Mouse (Mus musculus) left cerebral cortex, adult 18-20 months (tissue): ENCODE measurements at regions not wholly inside any gene's neighbourhood (a gene's known extent, or its start where the extent isn't known, plus 50 kb on each side); places are given as distances from the start of the nearest gene placed in this dataset.

ENCODE experiments used
- DNase-seq, 2 experiments: peaks; one replicate each; pipeline ENCODE4 v3.0.0; 2021 to 2022; ENCODE audit warnings: low spot score in 2 of 2, mixed read lengths in 1 of 2

DNA sequence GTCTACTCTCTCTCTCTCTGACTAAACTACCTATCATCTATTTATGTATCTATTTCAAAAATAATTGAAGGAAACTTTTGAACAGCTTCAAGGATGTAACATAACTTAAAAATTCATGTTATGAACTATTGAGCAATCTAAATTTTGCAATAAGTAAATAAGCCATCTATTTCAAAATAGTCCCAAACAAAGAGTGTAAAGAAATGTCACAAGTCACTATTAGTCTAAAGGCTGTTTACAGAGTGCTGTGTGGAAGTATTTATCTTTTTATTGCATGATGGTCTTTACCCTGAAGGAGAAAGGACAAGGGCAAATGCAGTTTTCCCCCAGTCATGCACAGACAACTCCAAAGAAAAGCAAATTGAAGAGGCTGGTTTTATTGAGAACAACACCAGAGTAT lies 496.0 kb downstream of the Olfm4 start:
- DNase-seq = no peak

DNA sequence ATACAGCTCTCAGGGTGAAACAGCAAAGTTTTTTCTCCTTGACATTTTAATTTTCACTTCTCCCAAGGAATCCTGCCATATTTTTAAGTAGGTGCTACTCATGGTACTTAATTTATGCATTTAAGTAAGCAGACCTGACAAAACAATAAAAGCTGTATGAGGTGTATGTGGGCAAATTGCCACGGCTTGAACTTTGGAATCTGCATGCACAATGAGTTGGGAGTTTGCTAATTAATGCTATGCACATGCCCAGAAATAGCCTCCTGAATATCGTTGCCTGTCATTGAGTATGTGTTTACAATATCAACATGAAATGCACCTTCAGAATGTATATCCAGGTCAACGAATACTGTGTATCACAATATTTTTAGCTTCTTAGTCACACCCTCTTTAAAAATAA lies 498.9 kb downstream of the Olfm4 start:
- no peak for DNase-seq

DNA sequence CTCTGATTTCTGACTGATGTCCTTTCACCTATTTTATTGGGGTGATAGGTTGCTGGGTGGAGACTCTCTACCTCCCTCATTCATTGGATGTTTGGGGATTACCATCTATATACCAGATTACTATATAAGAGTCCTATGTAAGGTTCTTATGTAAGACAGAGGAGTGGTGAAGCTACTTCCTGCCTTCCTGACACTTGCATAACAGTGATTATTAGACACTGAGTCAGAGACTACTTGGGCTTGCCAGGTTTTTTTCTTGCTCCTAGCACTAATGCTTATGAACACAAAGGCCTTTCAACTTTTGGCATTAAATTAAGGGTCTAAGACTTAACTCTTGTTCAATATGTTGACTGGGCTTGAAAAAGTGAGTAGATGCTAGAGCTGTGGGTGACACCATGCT lies 500.4 kb downstream of the Olfm4 start:
- no peak for DNase-seq

DNA sequence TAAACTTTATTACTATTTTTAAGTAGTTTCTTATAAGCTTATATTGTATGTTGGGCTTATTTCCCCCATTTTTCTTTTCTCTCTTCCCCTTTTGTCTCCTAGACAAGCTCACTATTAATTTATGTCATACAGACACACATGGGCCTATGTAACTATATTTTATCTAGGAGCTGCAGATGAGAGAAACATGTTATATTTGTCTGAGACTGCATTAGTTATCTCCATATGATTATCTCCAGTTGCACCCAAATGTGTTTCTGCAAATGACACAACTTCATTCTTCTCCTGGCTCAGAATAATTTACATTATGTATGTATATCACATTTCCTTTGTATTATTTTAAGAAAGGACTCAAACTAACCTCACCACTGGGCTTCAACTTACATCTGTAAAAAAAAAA lies 501.3 kb downstream of the Olfm4 start:
- DNase-seq = no peak

DNA sequence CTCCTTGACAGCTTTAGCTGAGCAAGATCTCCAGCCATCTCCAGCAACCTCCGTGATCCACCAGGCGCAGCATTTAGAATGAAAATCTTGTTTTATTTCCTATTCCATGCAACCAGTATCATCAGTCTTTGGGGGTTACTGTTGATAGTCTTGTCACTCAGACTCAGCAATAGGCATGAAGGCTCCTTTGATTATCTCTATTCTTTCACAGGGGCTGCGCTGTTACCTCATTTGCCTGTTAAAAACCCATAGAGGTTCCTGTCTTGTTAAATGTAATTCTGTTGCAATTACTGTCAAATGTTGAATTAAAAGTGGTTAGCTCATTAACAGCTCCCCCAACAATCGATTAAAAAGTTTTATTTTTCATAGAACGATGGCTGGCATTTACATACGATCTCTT lies 502.7 kb downstream of the Olfm4 start:
- no peak for DNase-seq

DNA sequence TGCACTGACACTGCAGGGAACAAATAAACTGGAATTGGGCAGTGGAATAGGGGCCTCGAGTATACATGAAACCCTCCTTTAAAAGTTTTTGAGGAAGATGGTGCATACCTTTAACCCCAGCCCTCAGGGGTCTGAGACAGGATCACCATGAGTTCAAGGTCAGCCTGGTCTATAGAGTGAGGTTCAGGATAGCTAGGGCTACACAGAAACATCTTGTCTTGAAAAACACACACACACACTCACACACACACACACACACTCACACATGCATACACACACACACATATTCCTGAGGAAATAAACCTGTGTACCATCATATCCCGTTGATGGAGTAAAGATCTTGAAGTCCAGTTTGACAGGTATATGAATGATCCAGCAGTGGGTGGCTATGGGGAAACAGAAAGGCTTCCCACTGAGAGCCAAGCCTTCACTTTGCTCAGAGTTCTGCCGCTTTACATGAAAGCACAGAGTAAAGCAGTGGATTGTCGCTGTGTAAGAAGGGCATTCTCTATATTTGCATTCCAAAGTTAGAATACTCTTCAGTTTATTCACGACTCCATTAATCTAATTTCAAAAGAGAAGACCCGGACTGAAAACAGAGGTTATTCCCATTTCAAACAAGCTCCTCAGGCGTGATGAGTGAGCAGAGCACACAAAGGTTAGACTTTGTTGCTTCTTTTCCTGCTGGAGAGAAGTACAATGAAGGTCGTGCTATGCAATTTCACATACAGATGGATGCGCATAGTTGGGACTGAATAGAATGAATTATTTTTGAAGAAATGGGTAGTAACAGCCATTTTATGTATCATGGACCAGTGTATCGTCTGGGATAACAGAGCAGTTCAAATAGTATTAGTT lies 508.4 kb downstream of the Olfm4 start:
- no peak for DNase-seq

DNA sequence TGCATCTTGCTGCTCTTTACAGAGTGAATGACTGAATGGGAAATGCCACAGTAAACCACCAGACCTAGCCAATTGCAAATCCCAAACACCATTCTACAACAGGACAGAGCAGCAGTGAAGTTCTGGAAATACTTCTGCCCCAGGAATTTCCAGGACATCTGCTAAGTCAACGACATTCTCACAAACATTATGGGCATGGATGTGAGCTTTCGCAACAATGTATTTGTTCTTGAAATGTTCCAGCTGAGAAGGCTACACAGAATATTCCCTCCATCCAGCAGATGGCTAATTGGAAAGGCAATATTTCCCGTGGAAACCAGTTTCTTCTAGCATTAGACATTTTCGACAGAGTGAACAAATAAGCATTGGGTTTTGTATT lies 509.0 kb downstream of the Olfm4 start:
- no peak for DNase-seq

DNA sequence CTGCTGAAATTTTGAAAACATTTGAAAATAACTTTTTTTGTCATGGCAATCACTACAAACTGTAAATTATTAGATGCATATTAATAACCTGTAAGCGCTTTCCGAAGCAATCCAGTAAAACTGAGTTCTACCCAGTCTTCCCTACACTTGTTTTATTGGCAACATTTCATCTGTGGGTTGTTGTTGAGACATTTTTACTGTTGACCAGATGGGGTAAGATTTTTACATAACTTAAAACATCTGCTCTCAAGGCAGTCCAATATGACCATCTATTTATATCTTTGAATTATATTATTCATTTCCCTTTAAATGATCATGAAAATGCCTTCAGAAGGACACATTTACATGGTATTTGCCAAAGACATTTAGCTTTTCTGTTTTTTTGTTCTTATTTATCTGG lies 520.5 kb downstream of the Olfm4 start:
- DNase-seq = no peak

DNA sequence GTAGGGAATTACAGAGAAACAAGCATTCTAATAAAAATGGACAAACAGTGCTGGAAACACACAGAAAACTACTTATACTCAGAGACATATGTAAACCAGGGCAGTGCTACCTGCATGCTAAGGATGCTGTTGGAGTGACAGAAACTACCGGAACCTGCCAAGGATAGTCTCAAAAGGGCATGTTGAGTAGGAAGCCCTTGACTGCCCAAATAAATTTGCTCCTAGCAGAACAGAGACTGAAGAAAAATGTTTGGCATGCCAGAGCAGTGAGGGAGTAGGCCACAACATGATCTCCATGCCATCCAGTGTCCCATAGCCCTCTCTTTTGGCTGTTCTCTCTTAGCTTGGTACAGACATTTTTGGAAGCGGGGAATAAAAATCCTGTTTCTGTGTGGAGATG lies 532.7 kb downstream of the Olfm4 start:
- DNase-seq = no peak

DNA sequence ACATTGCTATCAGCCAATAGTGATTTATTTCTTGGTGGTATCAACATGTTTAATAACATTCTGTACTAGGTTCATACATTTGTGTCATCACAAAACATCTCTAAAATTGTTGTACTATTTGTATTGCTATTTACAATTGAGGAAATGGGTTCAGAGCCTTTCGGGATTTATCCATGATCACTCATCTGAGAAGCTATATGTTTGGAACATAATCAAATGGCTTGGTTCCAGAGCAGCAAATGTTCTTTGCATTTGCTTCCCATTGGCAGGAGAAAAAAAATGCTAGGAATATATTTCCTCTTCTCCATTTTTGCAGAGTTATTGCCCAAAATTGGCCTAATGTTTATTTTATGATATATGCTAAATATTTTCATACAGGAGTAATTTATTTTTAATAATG lies 537.3 kb downstream of the Olfm4 start:
- no peak for DNase-seq

DNA sequence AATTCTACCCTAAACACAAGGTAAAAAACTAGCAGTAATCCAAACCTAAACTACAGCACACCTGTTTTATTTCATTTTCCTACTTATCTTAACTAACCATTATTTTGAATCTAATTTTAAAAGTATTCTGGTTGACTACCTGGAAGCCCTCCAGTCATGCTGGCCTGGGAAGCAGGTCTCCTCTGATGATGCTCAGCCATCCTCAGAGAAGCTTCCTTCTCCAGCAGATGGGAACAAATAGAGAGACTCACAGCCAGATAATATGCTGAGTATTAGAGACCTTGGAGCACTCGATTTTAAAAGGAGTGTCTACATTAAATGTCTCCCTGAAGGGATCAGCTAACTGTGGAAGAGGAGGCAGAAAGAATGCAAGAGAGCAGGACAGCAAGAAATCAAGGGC lies 537.8 kb downstream of the Olfm4 start:
- DNase-seq = no peak

DNA sequence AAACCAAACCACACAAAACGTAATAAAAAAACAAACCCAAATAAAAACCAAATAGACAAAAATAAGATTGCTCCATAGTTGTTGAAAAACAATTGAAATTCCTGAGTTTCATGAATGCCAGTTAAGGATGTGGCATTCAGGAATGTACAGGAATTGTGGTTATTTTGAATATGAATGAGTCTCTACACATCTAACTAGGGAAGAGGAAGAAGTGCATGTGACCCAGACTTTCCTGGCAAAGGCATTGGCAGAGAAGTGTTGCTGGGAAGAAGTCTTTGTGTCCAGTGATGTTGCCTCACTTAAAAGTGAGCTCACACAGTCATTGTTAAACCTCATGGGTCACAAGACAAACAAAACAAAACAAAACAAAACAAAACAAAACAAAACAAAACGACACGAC lies 538.7 kb downstream of the Olfm4 start:
- no peak for DNase-seq

DNA sequence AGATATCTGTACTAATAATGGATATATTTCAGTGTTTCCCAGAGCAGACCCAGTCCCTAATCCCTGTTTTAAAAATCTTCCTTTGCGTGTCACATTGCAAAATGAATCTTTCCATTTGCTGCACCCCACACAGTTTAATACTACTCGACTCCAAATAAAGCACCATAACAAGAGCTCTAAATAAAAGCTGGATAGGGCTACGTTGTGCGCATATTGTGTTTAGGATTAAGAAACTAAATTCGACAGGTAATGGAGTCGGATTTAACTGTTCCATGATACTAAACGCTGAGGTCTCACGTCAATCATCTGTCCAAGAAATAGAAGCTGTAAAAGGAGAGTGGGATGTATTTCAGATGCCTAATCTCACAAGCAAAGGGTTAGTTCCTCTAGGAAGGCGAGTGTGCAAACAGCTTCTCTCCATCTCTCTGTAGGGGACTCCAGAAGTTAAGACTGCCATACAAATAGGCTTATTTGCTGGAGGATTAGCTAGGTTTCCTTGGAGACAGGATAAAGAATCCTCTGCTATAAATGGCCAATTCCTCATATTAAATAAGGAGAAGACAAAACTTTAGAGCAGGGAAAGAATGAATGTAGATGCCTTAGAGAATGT lies 544.6 kb downstream of the Olfm4 start:
- DNase-seq = no peak

DNA sequence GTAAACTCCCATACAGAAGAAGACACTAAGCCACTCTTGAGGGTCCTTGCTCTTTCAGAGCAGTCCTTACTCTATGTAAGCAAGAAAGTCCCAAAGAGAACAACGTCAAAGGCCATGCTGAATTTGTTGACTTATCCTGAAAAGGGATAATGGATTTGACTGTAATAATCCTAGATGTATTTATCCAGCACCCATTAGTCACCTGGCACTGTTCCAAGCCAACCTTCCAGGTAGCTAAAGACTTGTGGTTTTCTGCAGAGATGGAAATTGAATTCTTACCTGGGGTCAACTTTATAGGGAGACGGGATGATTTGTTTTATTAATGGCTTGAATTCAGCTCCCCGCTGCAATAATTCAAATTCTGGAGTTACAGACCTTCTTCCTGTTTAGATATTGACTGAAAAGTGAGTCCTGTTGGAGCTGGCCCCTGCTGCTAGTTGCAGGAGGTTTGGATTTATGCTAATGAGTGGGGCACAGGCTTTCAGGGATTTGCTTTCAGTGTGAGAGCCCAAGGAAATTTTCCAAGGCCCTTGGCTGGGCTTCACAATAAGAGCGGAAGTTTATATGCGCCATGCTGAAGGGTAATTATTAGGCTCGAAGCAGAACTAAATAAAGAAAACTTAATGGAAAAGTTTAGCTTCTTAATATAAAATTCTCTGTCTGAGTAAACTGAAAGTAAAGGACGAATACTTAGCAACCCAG lies 552.3 kb downstream of the Olfm4 start:
- DNase-seq = no peak

DNA sequence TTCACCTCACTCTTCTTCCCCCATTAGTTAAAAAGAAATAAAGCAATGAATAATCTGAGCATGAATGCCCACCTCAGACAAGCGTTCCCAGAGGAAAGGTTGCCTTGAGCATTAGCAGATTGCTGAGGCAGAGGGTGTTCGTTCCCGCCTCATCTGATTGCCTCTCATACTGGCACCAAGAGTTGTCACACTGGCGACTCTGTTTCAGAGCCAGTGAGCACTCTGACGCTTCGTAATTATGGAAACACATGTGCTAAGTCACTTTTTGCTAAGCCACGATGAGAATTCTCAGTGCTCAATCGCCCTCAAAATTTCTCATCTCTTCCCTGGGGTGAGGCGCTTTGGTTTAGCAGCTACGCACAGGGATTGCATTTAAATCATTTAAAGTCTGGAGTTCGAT lies 576.1 kb downstream of the Olfm4 start:
- no peak for DNase-seq
